Mouse (Mus musculus): ENCODE data around the gene Timm17a. TPM values are rescaled to one million over a fixed set of nuclear protein-coding genes. Genes with fewer than 3 reads are reported as not detected.

Gene Timm17a
- polyA plus RNA-seq, 3 experiments from 2014 or later: 198 to 209 (median 201) TPM

- no peak for ATAC-seq
These were observed 42.2 kb downstream of the Timm17a start for GRCm38 (mm10) chr1:135271371-135271770.

- ATAC-seq: no peak
These were observed 45.7 kb downstream of the Timm17a start for GRCm38 (mm10) chr1:135267663-135268446.

GRCm38 (mm10) chr1:135265834-135266233 is 47.7 kb downstream of the Timm17a start:
- no peak for ATAC-seq

- ATAC-seq: no peak
These were observed 50.3 kb downstream of the Timm17a start for GRCm38 (mm10) chr1:135263316-135263715.

GRCm38 (mm10) chr1:135262329-135262728 is 51.2 kb downstream of the Timm17a start:
- no peak for ATAC-seq

- no peak for ATAC-seq
These were observed 52.6 kb downstream of the Timm17a start for GRCm38 (mm10) chr1:135260931-135261330.

GRCm38 (mm10) chr1:135259128-135259436 is 54.5 kb downstream of the Timm17a start:
- peak; percentile 90 for ATAC-seq

- ATAC-seq: no peak
These were observed 55.0 kb downstream of the Timm17a start, which contains the start of gene Elf3 for GRCm38 (mm10) chr1:135258380-135259127. Gene Elf3, minus strand, starts transcription at chr1:135258568.

- ATAC-seq: no peak
These were observed 57.3 kb downstream of the Timm17a start for GRCm38 (mm10) chr1:135256299-135256698.

- ATAC-seq: no peak
These were observed 60.7 kb downstream of the Timm17a start for GRCm38 (mm10) chr1:135252854-135253253.

- no peak for ATAC-seq
These were observed 62.2 kb downstream of the Timm17a start for GRCm38 (mm10) chr1:135251405-135251804.

- no peak for ATAC-seq
These were observed 62.9 kb downstream of the Timm17a start for GRCm38 (mm10) chr1:135250706-135251105.

GRCm38 (mm10) chr1:135248434-135248850 is 65.1 kb downstream of the Timm17a start:
- no peak for ATAC-seq

Other genes starting within 250 kb of the Timm17a start
- gene Lgr6, start 208.5 kb downstream of the Timm17a start, polyA plus RNA-seq (2017; shearing (Covaris generic)): under 1 TPM in 2 of 3 experiments, not detected in 1; 0.05 to 0.28 TPM
- 100 to 1,000 TPM; 161 to 188 (median 171) TPM for gene Ptpn7, start 181.1 kb downstream of the Timm17a start, polyA plus RNA-seq (2017; shearing (Covaris generic))
- gene Arl8a, start 167.0 kb downstream of the Timm17a start, polyA plus RNA-seq (2017; shearing (Covaris generic)): 10 to 100 TPM; 10.6 to 19.4 (median 14.2) TPM
- not detected for gene Gpr37l1, start 146.1 kb downstream of the Timm17a start, polyA plus RNA-seq (2017; shearing (Covaris generic))
- gene Elf3, start 55.2 kb downstream of the Timm17a start, polyA plus RNA-seq (2017; shearing (Covaris generic)): not detected
- 10 to 100 TPM; 38.8 to 58.9 (median 50.7) TPM for gene Rnpep, start 29.7 kb downstream of the Timm17a start, polyA plus RNA-seq (2017; shearing (Covaris generic))
- not detected for gene Lmod1, start 11.0 kb upstream of the Timm17a start, polyA plus RNA-seq (2017; shearing (Covaris generic))
- gene Shisa4, start 61.5 kb upstream of the Timm17a start, polyA plus RNA-seq (2017; shearing (Covaris generic)): not detected
- gene Ipo9, start 116.7 kb upstream of the Timm17a start, polyA plus RNA-seq (2017; shearing (Covaris generic)): 10 to 100 TPM; 40.0 to 46.3 (median 41.9) TPM